Mouse (Mus musculus) cerebral cortex, adult 2 months (tissue): ENCODE results near the gene Pianp.

Source experiments
- WGBS: fragments of 180-500 bp; shearing (Covaris S2); methylation state at CpG from one replicate; pipeline ENCODE4 v1.1.7; 2018; 5-methylcytosine and 5-hydroxymethylcytosine counted together

Pianp gene

GRCm38 (mm10) chr6:125008060-125008459 lies 11.6 kb downstream of the Pianp start:
- 40% methylated on average over 13 of the region's 13 CpGs for WGBS

GRCm38 (mm10) chr6:125008586-125009128 lies 12.2 kb downstream of the Pianp start:
- WGBS: under 1% methylated on average over 31 of the region's 34 CpGs

- no CpG with 5 or more reads among the region's 3 CpGs for WGBS
These were observed 12.5 kb downstream of the Pianp start, which contains the start of gene Zfp384 for GRCm38 (mm10) chr6:125009129-125009180. Gene Zfp384, plus strand, starts transcription at chr6:125009145.

- 1% methylated on average over 47 of the region's 78 CpGs for WGBS
These were observed 12.9 kb downstream of the Pianp start for GRCm38 (mm10) chr6:125009181-125010073.

- WGBS: 89% methylated on average over 3 of the region's 3 CpGs
These were observed 21.2 kb downstream of the Pianp start for GRCm38 (mm10) chr6:125017682-125018081.

- WGBS: 39% methylated on average over 8 of the region's 9 CpGs
These were observed 34.0 kb downstream of the Pianp start for GRCm38 (mm10) chr6:125030532-125030931.

GRCm38 (mm10) chr6:125031604-125032003 lies 35.1 kb downstream of the Pianp start:
- WGBS: 66% methylated on average over 16 of the region's 16 CpGs

GRCm38 (mm10) chr6:125038666-125039065 lies 42.2 kb downstream of the Pianp start:
- WGBS: 83% methylated on average over 4 of the region's 4 CpGs

- WGBS: 6% methylated on average over 8 of the region's 8 CpGs
These were observed 42.6 kb downstream of the Pianp start for GRCm38 (mm10) chr6:125039131-125039530.

GRCm38 (mm10) chr6:125039533-125040153 lies 43.1 kb downstream of the Pianp start, which contains the start of gene Ing4:
Gene Ing4, plus strand, starts transcription at chr6:125039760.
- under 1% methylated on average over 26 of the region's 26 CpGs for WGBS

GRCm38 (mm10) chr6:125040221-125040620 lies 43.7 kb downstream of the Pianp start:
- 14% methylated on average over 7 of the region's 7 CpGs for WGBS

- WGBS: 67% methylated on average over 7 of the region's 7 CpGs
These were observed 44.6 kb downstream of the Pianp start for GRCm38 (mm10) chr6:125041047-125041446.

- WGBS: 91% methylated on average over 7 of the region's 7 CpGs
These were observed 45.6 kb downstream of the Pianp start for GRCm38 (mm10) chr6:125042081-125042480.

GRCm38 (mm10) chr6:125046691-125047090 lies 50.2 kb downstream of the Pianp start:
- WGBS: 26% methylated on average over 5 of the region's 5 CpGs

- 53% methylated on average over 20 of the region's 20 CpGs for WGBS
These were observed 53.2 kb downstream of the Pianp start, which contains the start of gene Acrbp for GRCm38 (mm10) chr6:125049678-125050077. Gene Acrbp, plus strand, starts transcription at chr6:125049689.

GRCm38 (mm10) chr6:125051237-125051636 lies 54.7 kb downstream of the Pianp start:
- 77% methylated on average over 5 of the region's 5 CpGs for WGBS
